9 mouse cellular contexts compared by ENCODE assay signal in the genomic region with DNA sequence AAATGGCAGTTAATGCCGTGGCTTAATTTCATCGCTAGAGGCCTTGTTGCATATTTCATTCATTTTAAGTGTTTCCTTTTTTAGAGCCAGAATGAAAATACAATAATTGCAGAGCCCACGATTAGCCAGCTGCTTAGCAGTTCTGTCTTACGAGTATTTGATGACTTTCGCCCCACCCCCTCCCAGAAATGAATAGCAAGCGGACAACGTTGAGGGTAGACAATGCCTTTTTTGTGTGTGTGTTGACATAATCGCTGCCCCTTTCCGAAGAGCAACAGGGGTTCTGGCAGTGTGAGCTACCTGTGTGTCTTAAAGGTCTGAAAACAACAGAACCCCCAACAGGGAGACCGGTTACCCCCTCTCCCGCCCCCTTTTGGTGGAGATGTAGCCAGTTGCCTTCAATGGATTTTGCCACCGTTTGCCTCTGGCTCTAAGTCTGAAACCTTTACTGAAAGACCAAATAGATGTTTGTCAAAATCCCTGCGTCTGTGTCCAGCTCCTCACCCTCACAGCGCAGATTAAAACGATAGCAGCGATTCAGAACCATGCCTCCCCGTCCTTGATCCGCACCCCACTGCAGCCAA.
DNase-seq lines count a peak whose midpoint lies in the region; ATAC-seq and TF ChIP-seq lines count a peak whose summit lies in the region.
"Had no signal": no experiment of that assay in that cellular context is flagged by ENCODE, and none has a peak within 500 bp of the region (broad histone marks: within the 10 kb centered on the region; RNA-seq: fewer than 3 reads in every experiment).

No protein-coding gene starts in this region.

- no peaks in the 10 kb centered on the region for H3K4me1 ChIP-seq in heart, embryonic 15.5 days (replicated peaks)
- H3K4me1 ChIP-seq in embryonic facial prominence, embryonic 14.5 days (ENCODE audit: control insufficient read depth, insufficient read depth, low read length), result peaks cover 5% of the 10 kb centered on the region; the same call in 1 of the 2 replicates
- H3K4me1 ChIP-seq in limb, embryonic 14.5 days (ENCODE audit: control insufficient read depth, insufficient read depth, low read length), result no peaks in the 10 kb centered on the region
- H3K4me1 ChIP-seq: liver, embryonic 15.5 days had no signal

- 22% methylated on average over 18 of the region's 18 CpGs for WGBS in heart, embryonic 15.5 days
- 10% methylated on average over 18 of the region's 18 CpGs for WGBS in embryonic facial prominence, embryonic 14.5 days
- 29% methylated on average over 18 of the region's 18 CpGs for WGBS in limb, embryonic 14.5 days

- H3K4me3 ChIP-seq in heart, embryonic 15.5 days, result no peak overlapping the region
- H3K4me3 ChIP-seq in embryonic facial prominence, embryonic 14.5 days (ENCODE audit: low read depth, low read length), result peak overlapping the region; percentile 27
- H3K4me3 ChIP-seq in limb, embryonic 14.5 days (replicated peaks; ENCODE audit: low read length), result no peak overlapping the region
- H3K4me3 ChIP-seq: liver, embryonic 15.5 days had no signal

- ATAC-seq in heart, embryonic 15.5 days (replicated peaks; ENCODE audit: insufficient number of reproducible peaks, insufficient read depth, low FRiP score, low read depth), result no peak
- no peak for ATAC-seq in embryonic facial prominence, embryonic 14.5 days (ENCODE audit: low read depth)
- ATAC-seq in limb, embryonic 14.5 days (ENCODE audit: low FRiP score, low read depth), result no peak

- H3K4me2 ChIP-seq in heart, embryonic 15.5 days, result peak overlapping the region; percentile 22
- peak overlapping the region; percentile 50 for H3K4me2 ChIP-seq in embryonic facial prominence, embryonic 14.5 days (ENCODE audit: low read depth, low read length)
- 0 out of 2 replicates have a peak overlapping the region, but pooled peaks have one; percentile 21 for H3K4me2 ChIP-seq in limb, embryonic 14.5 days (replicated peaks; ENCODE audit: low read depth, low read length, severe bottlenecking)
- H3K4me2 ChIP-seq: liver, embryonic 15.5 days had no signal

- no peak for DNase-seq in heart, postnatal 10 days
- peak; percentile 29 for DNase-seq in R1 (ENCODE audit: low read depth, low spot score)
- peak; percentile 10 for DNase-seq in embryonic facial prominence, embryonic 14.5 days (ENCODE audit: low spot score)
- DNase-seq in limb, embryonic 14.5 days (ENCODE audit: low spot score), result no peak
- DNase-seq in spleen, adult 12 weeks (ENCODE audit: low spot score), result no peak
- DNase-seq in urinary bladder, postnatal 10 days (ENCODE audit: low spot score), result no peak
- no peak for DNase-seq in urinary bladder, adult 18-20 months (ENCODE audit: low spot score in 2 of 2)

- H3K27ac ChIP-seq in heart, embryonic 15.5 days, result no peak overlapping the region
- no peak overlapping the region for H3K27ac ChIP-seq in embryonic facial prominence, embryonic 14.5 days (replicated peaks; ENCODE audit: low read depth, low read length)
- H3K27ac ChIP-seq in limb, embryonic 14.5 days (replicated peaks; ENCODE audit: low read depth, low read length), result no peak overlapping the region
- H3K27ac ChIP-seq: liver, embryonic 15.5 days had no signal

- intact Hi-C loops in heart, postnatal 10 days (cut with DNase I), result no loop called here

- no peaks in the 10 kb centered on the region for H3K27me3 ChIP-seq in heart, embryonic 15.5 days
- no peaks in the 10 kb centered on the region for H3K27me3 ChIP-seq in embryonic facial prominence, embryonic 14.5 days (replicated peaks; ENCODE audit: control insufficient read depth, insufficient read depth, low read length)
- H3K27me3 ChIP-seq in limb, embryonic 14.5 days (ENCODE audit: control insufficient read depth, insufficient read depth, low read length), result no peaks in the 10 kb centered on the region
- H3K27me3 ChIP-seq: liver, embryonic 15.5 days had no signal

- no peaks in the 10 kb centered on the region for H3K36me3 ChIP-seq in heart, embryonic 15.5 days
- no peaks in the 10 kb centered on the region for H3K36me3 ChIP-seq in embryonic facial prominence, embryonic 14.5 days (ENCODE audit: control insufficient read depth, insufficient read depth, low read length)
- H3K36me3 ChIP-seq in limb, embryonic 14.5 days (ENCODE audit: control insufficient read depth, insufficient read depth, low read length), result no peaks in the 10 kb centered on the region
- H3K36me3 ChIP-seq: liver, embryonic 15.5 days had no signal

- H3K9ac ChIP-seq in heart, embryonic 15.5 days, result no peak overlapping the region
- H3K9ac ChIP-seq in embryonic facial prominence, embryonic 14.5 days (ENCODE audit: low read depth, low read length), result no peak overlapping the region
- H3K9ac ChIP-seq in limb, embryonic 14.5 days (ENCODE audit: low read depth, low read length, severe bottlenecking), result no peak overlapping the region
- H3K9ac ChIP-seq: liver, embryonic 15.5 days had no signal

- no peaks in the 10 kb centered on the region for H3K9me3 ChIP-seq in heart, embryonic 15.5 days (replicated peaks)
- H3K9me3 ChIP-seq in embryonic facial prominence, embryonic 14.5 days (ENCODE audit: control insufficient read depth, low read length), result no peaks in the 10 kb centered on the region
- no peaks in the 10 kb centered on the region for H3K9me3 ChIP-seq in limb, embryonic 14.5 days (ENCODE audit: control insufficient read depth, low read length)
- H3K9me3 ChIP-seq: liver, embryonic 15.5 days had no signal

- no peak for TF ChIP-seq POLR2A in limb, embryonic 14.5 days (IDR thresholded peaks at IDR 0.05; ENCODE audit: borderline replicate concordance, extremely low read depth, insufficient read depth, insufficient read length)

Comparison
In these comparisons a context has a peak if more than half of its experiments do, and no peak if none do; other contexts are left out.
1. DNase-seq: peak in R1 (single experiment) and embryonic facial prominence, embryonic 14.5 days (single experiment); none in heart, postnatal 10 days (0 of 2), limb, embryonic 14.5 days (single experiment), spleen, adult 12 weeks (single experiment), urinary bladder, postnatal 10 days (single experiment) and urinary bladder, adult 18-20 months (0 of 2).
2. Peak in every context shown above with its lines, with median percentiles within 50 percentile points of each other: H3K4me2 ChIP-seq.